Mouse (Mus musculus) heart, postnatal 0 days (tissue): ENCODE data around the gene Oit1. TPM values are rescaled to one million over a fixed set of nuclear protein-coding genes. Genes with fewer than 3 reads are reported as not detected.

Experiments
- ATAC-seq: fragments of 200-750 bp; cut with Nextera tagmentation; 2 replicates; pipeline ENCODE4 v1.8.0; 2017; ENCODE audit warnings: low read depth, moderate number of reproducible peaks, moderate library complexity; ENCODE audit not compliant: insufficient read depth
- DNase-seq: peaks from one replicate; pipeline ENCODE4 v3.0.0-alpha.2; 2016; ENCODE audit warnings: low spot score
- H3K27ac ChIP-seq: fragments of 300-500 bp; sonication (generic); 2 replicates; pipeline ENCODE4 v1.5.1; 2014; ENCODE audit warnings: low read depth, mild to moderate bottlenecking
- H3K27me3 ChIP-seq: fragments of 300-500 bp; sonication (generic); 2 replicates; pipeline ENCODE4 v1.6.1; 2014; ENCODE audit warnings: low read length, mixed read lengths; ENCODE audit not compliant: control insufficient read depth, insufficient read depth
- H3K36me3 ChIP-seq: fragments of 300-500 bp; sonication (generic); replicated peaks from 2 replicates; pipeline ENCODE4 v1.6.1; 2014; ENCODE audit warnings: low read length, mixed read lengths; ENCODE audit not compliant: control insufficient read depth, insufficient read depth
- H3K4me1 ChIP-seq: fragments of 300-500 bp; sonication (generic); 2 replicates; pipeline ENCODE4 v1.6.1; 2014; ENCODE audit warnings: antibody characterized with exemption; ENCODE audit not compliant: control insufficient read depth, insufficient read depth
- H3K4me2 ChIP-seq: fragments of 300-500 bp; sonication (generic); 2 replicates; pipeline ENCODE4 v1.6.1; 2014; ENCODE audit warnings: low read depth, mild to moderate bottlenecking, low read length, moderate library complexity
- H3K4me3 ChIP-seq: fragments of 300-500 bp; sonication (generic); 2 replicates; pipeline ENCODE4 v1.5.1; 2014; ENCODE audit warnings: low read depth, low read length
- H3K9ac ChIP-seq: fragments of 300-500 bp; sonication (generic); replicated peaks from 2 replicates; pipeline ENCODE4 v1.6.1; 2014; ENCODE audit warnings: low read depth, low read length, mixed read lengths
- H3K9me3 ChIP-seq: fragments of 300-500 bp; sonication (generic); replicated peaks from 2 replicates; pipeline ENCODE4 v1.6.1; 2016; ENCODE audit warnings: low read length; ENCODE audit not compliant: control insufficient read depth
- CTCF ChIP-seq: IDR thresholded peaks from 2 replicates; pipeline ENCODE4 v1.5.1; 2016; ENCODE audit warnings: antibody characterized with exemption, control low read depth, low read depth
- EP300 ChIP-seq: IDR thresholded peaks from 2 replicates; pipeline ENCODE4 v1.6.1; 2016; ENCODE audit warnings: antibody characterized with exemption, low read depth
- WGBS: fragments of 180-500 bp; shearing (Covaris S2); extraction: QIAGEN DNeasy Blood & Tissue Kit; methylation state at CpG from one replicate; pipeline ENCODE4 v1.1.7; 2014; 5-methylcytosine and 5-hydroxymethylcytosine counted together
- polyA plus RNA-seq: library from polyadenylated mRNA; unstranded; fragments of >200 nt; fragmentation: Nextera tagmentation; extraction: Ambion mirVana; gene quantifications from 2 replicates; pipeline ENCODE4 v1.2.1, GENCODE M21; 2015
- total RNA-seq: library from RNA; depleted of rRNA; stranded (reverse); fragments of >200 nt; gene quantifications from 2 replicates; pipeline ENCODE4 v1.2.3, GENCODE M21; 2014; ENCODE audit warnings: low replicate concordance; rRNA removed

Oit1 gene
- not detected in 2 replicates for total RNA-seq
- polyA plus RNA-seq = 0.82 TPM in 1 of 2 replicates, not detected in the other

DNA sequence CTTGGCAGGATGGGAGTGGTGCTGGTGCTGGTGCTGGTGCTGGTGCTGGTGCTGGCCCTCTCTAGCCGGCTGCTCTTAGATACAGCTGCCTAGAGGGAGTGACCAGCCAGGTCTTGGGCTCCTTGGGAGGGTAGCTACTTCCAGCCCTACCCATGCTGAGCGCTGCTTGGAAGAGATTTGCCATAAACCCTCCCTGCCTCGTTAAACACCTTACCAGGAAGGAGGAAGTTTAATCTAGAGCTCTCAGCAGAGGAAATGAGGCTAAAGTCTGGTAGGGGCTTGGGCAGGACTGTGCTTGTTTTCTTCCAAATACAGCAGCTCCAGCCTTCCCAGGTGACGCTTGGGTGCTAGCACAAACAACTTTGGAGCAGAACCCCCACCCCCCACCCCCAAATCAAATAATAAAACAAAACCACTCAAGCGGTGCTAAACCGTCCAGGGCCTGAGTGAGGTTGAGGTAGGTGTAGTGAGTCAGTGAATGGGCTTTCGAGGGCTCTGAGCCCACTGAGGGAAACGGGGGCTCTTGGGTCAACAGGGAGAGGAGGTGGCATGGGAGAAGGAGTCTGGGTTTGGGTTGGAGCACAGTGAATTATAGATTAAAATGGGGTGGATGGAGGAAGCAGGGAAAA, at the start of gene Oit1:
Gene Oit1 (minus strand): TSS at position 70 of the 629 bp plus-strand sequence.
- H3K4me2 ChIP-seq = no peak within 1 kb of the TSS
- H3K27me3 ChIP-seq = no peaks in the 10 kb centered on the region
- no peak within 1 kb of the TSS for H3K27ac ChIP-seq
- ATAC-seq = no peak
- no peaks in the 10 kb centered on the region for H3K36me3 ChIP-seq
- H3K9ac ChIP-seq = no peak within 1 kb of the TSS
- no peak for DNase-seq
- 0 out of 2 replicates have a peak, but pooled peaks cover 4% of the 10 kb centered on the region for H3K9me3 ChIP-seq
- no peak within 1 kb of the TSS for H3K4me3 ChIP-seq
- H3K4me1 ChIP-seq = no peaks in the 10 kb centered on the region
- WGBS = 56% methylated on average over 8 of the region's 8 CpGs
- TF ChIP-seq EP300 (no peak), CTCF (no peak)

DNA sequence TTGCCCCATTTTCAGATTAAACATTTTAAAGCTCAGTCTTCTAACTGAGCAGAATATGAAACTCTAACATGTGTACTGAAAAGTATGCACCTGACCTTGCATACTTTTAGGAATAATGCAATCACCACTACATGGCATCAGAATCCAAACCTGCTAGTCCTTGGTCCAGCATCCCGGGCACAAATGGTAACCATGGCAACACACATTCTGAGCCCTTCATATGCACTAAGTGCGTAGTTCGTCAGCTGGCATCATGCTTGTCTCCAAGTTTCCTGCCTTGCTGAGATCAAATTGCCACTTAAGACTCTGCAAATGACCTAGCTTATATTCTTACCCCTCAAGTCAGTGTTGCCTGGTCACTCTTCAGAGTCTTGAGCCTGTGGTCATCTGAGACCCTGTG, 44.3 kb upstream of the Oit1 start:
- no peak for ATAC-seq
- no peak overlapping the region for H3K27ac ChIP-seq
- H3K9me3 ChIP-seq = no peaks in the 10 kb centered on the region
- H3K9ac ChIP-seq = no peak overlapping the region
- H3K36me3 ChIP-seq = no peaks in the 10 kb centered on the region
- no peak overlapping the region for H3K4me3 ChIP-seq
- no peak for TF ChIP-seq CTCF
- TF ChIP-seq EP300 = no peak
- 86% methylated on average over 3 of the region's 3 CpGs for WGBS
- H3K4me2 ChIP-seq = no peak overlapping the region
- no peaks in the 10 kb centered on the region for H3K4me1 ChIP-seq
- DNase-seq = no peak
- no peaks in the 10 kb centered on the region for H3K27me3 ChIP-seq

DNA sequence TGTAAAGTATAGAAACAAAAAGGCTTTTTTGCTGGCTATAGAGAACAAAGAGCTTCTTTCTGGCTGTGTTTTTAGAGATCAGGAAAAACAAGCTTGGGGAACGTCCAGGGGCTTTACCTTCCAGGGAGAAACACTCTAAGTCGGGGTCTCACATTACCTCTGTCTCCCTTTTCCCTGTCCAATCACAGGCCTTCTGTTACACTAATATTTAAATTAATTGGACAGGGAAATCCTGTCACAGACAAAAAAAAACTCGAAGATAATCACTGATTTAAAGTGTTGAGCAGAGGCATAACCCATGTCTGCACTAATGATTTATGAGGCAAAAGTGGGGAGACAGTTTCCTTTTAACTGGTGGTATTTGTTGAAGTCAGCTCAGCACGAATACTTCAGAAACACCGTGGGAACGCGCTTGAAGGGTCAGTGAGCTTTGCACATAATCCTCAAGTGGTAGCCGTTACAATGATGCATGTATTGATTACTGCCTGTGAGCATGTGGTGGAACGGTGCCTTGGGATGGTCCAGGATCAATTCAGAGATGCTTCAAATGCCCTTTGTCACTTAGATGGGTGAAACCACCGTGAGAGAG, 42.7 kb upstream of the Oit1 start:
- Histone ChIP-seq H3K4me2 (no peak overlapping the region), H3K27me3 (no peaks in the 10 kb centered on the region)
- no peak for TF ChIP-seq CTCF
- no peak for TF ChIP-seq EP300

DNA sequence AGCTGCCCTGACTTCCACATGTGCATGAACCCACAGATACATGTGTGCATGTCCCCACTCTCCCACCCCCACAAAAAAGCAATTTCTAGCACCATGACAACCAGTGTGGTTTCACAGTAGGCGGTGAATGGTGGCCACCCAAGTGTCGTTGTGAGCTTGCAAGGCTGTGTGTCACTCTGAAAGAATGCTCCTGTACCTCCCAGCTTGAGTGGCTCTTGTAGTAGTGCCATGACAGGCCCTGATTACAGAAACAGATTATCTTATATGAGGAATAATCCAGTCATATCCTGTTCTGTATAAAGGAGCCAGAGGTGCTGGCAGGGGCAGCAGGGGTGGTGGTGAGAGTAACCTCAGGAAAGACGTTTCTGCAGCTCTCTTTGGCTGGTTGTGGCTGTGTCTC, 40.1 kb upstream of the Oit1 start:
- Histone ChIP-seq H3K4me2 (no peak overlapping the region), H3K27ac (no peak overlapping the region), H3K4me3 (no peak overlapping the region), H3K27me3 (no peaks in the 10 kb centered on the region), H3K9ac (no peak overlapping the region), H3K36me3 (no peaks in the 10 kb centered on the region), H3K4me1 (no peaks in the 10 kb centered on the region), H3K9me3 (no peaks in the 10 kb centered on the region)
- no peak for ATAC-seq
- TF ChIP-seq EP300 = no peak
- TF ChIP-seq CTCF = no peak
- DNase-seq = no peak
- 29% methylated on average over 3 of the region's 3 CpGs for WGBS

More for the DNA sequence above, 42.7 kb upstream of the Oit1 start:
- DNase-seq = no peak
- Histone ChIP-seq H3K4me1 (no peaks in the 10 kb centered on the region), H3K27ac (no peak overlapping the region), H3K9me3 (no peaks in the 10 kb centered on the region), H3K9ac (no peak overlapping the region), H3K36me3 (no peaks in the 10 kb centered on the region), H3K4me3 (no peak overlapping the region)
- no peak for ATAC-seq
- WGBS = 37% methylated on average over 10 of the region's 10 CpGs

- no peaks in the 10 kb centered on the region for H3K36me3 ChIP-seq
- H3K27ac ChIP-seq = no peak overlapping the region
- no peak for TF ChIP-seq EP300
- TF ChIP-seq CTCF = no peak
- no peaks in the 10 kb centered on the region for H3K9me3 ChIP-seq
- no peaks in the 10 kb centered on the region for H3K4me1 ChIP-seq
- no peak overlapping the region for H3K4me2 ChIP-seq
- H3K4me3 ChIP-seq = no peak overlapping the region
- DNase-seq (no peak), ATAC-seq (no peak)
- H3K9ac ChIP-seq = no peak overlapping the region
- H3K27me3 ChIP-seq = no peaks in the 10 kb centered on the region
- 68% methylated on average over 6 of the region's 6 CpGs for WGBS
These were observed 27.4 kb upstream of the Oit1 start for GRCm38 (mm10) chr14:8405946-8406345.

DNA sequence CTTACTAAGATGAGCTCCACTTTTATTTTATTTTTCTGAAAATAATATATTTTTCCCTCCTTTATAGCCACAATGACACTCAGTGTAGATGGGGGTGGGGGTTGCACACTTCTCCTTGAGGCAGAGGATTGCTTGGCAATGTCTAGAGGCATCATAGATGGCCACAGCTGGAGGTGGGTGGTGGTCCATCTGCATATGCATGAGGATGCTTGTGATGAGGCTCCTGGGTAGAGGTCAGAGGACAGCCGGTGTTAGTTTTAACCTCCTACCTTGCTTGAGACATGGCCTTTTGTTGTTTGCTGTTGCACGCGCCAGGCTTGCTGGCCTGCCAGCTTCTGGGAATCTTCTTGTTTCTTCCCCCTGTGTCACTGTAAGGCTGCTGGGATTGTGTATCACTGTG, 24.8 kb upstream of the Oit1 start:
- TF ChIP-seq CTCF = no peak
- TF ChIP-seq EP300 = no peak
- ATAC-seq (no peak), DNase-seq (no peak)
- no peak overlapping the region for H3K4me3 ChIP-seq
- no peak overlapping the region for H3K4me2 ChIP-seq
- no peak overlapping the region for H3K27ac ChIP-seq
- WGBS = 88% methylated on average over 3 of the region's 3 CpGs
- no peaks in the 10 kb centered on the region for H3K9me3 ChIP-seq
- H3K9ac ChIP-seq = no peak overlapping the region
- no peaks in the 10 kb centered on the region for H3K36me3 ChIP-seq
- H3K4me1 ChIP-seq = no peaks in the 10 kb centered on the region
- H3K27me3 ChIP-seq = no peaks in the 10 kb centered on the region
